Mouse (Mus musculus) limb, embryonic 14.5 days (tissue): ENCODE measurements at regions not wholly inside any gene's neighbourhood (a gene's known extent, or its start where the extent isn't known, plus 50 kb on each side); places are given as distances from the start of the nearest gene placed in this dataset.

Source experiments
- ATAC-seq: fragments of 200-750 bp; cut with Nextera tagmentation; 2 replicates; pipeline ENCODE4 v1.8.0; 2017; ENCODE audit warnings: low read depth, moderate number of reproducible peaks, moderate TSS enrichment; ENCODE audit not compliant: low FRiP score
- DNase-seq: peaks from one replicate; pipeline ENCODE4 v3.0.0-alpha.2; 2015; ENCODE audit warnings: low spot score
- H3K27ac ChIP-seq: fragments of 300-500 bp; sonication (generic); replicated peaks from 2 replicates; pipeline ENCODE4 v1.5.1; 2014; ENCODE audit warnings: low read depth, mild to moderate bottlenecking, low read length, moderate library complexity, mixed read lengths
- H3K27me3 ChIP-seq: fragments of 300-500 bp; sonication (generic); 2 replicates; pipeline ENCODE4 v1.6.1; 2014; ENCODE audit warnings: low read length, mixed read lengths; ENCODE audit not compliant: control insufficient read depth, insufficient read depth
- H3K36me3 ChIP-seq: fragments of 300-500 bp; sonication (generic); 2 replicates; pipeline ENCODE4 v1.6.1; 2014; ENCODE audit warnings: mild to moderate bottlenecking, low read length, moderate library complexity, mixed read lengths; ENCODE audit not compliant: control insufficient read depth, insufficient read depth
- H3K4me1 ChIP-seq: fragments of 300-500 bp; sonication (generic); 2 replicates; pipeline ENCODE4 v1.6.1; 2014; ENCODE audit warnings: antibody characterized with exemption, low read length, mixed read lengths; ENCODE audit not compliant: control insufficient read depth, insufficient read depth
- H3K4me2 ChIP-seq: fragments of 300-500 bp; sonication (generic); replicated peaks from 2 replicates; pipeline ENCODE4 v1.6.1; 2014; ENCODE audit warnings: low read depth, mild to moderate bottlenecking, low read length, moderate library complexity; ENCODE audit not compliant: severe bottlenecking
- H3K4me3 ChIP-seq: fragments of 300-500 bp; sonication (generic); replicated peaks from 2 replicates; pipeline ENCODE4 v1.5.1; 2014; ENCODE audit warnings: low read length
- H3K9ac ChIP-seq: fragments of 300-500 bp; sonication (generic); 2 replicates; pipeline ENCODE4 v1.6.1; 2014; ENCODE audit warnings: mild to moderate bottlenecking, low read depth, low read length, moderate library complexity; ENCODE audit not compliant: severe bottlenecking
- H3K9me3 ChIP-seq: fragments of 300-500 bp; sonication (generic); 2 replicates; pipeline ENCODE4 v1.6.1; 2016; ENCODE audit warnings: low read length; ENCODE audit not compliant: control insufficient read depth
- POLR2A ChIP-seq: fragments of 200-500 bp; IDR thresholded peaks from 2 replicates; pipeline ENCODE4 v1.8.0; 2012; ENCODE audit warnings: inconsistent platforms, mild to moderate bottlenecking, moderate library complexity, borderline replicate concordance; ENCODE audit not compliant: insufficient read depth, insufficient read length; ENCODE audit errors: extremely low read depth
- WGBS: fragments of 180-500 bp; shearing (Covaris S2); extraction: QIAGEN DNeasy Blood & Tissue Kit; methylation state at CpG from one replicate; pipeline ENCODE4 v1.1.7; 2014; 5-methylcytosine and 5-hydroxymethylcytosine counted together

GRCm38 (mm10) chr10:120603167-120603566 lies 126.9 kb upstream of the Hmga2 start:
- WGBS: 86% methylated on average over 4 of the region's 4 CpGs
- Histone ChIP-seq H3K9ac (no peak overlapping the region), H3K4me3 (no peak overlapping the region)

GRCm38 (mm10) chr10:120600735-120601134 lies 124.5 kb upstream of the Hmga2 start:
- DNase-seq (no peak), ATAC-seq (no peak)
- no peak overlapping the region for H3K9ac ChIP-seq
- TF ChIP-seq POLR2A: no peak
- H3K27me3 ChIP-seq: no peaks in the 10 kb centered on the region
- H3K36me3 ChIP-seq: no peaks in the 10 kb centered on the region
- no peaks in the 10 kb centered on the region for H3K9me3 ChIP-seq
- no peak overlapping the region for H3K4me2 ChIP-seq
- peaks cover 3% of the 10 kb centered on the region; the same call in 1 of the 2 replicates for H3K4me1 ChIP-seq
- 76% methylated on average over 5 of the region's 5 CpGs for WGBS
- H3K4me3 ChIP-seq: no peak overlapping the region
- H3K27ac ChIP-seq: no peak overlapping the region

More at GRCm38 (mm10) chr10:120603167-120603566, 126.9 kb upstream of the Hmga2 start:
- H3K27ac ChIP-seq: no peak overlapping the region
- no peak overlapping the region for H3K4me2 ChIP-seq
- H3K9me3 ChIP-seq: no peaks in the 10 kb centered on the region
- DNase-seq: no peak
- TF ChIP-seq POLR2A: no peak
- H3K27me3 ChIP-seq: no peaks in the 10 kb centered on the region
- H3K4me1 ChIP-seq: no peaks in the 10 kb centered on the region
- ATAC-seq: no peak
- H3K36me3 ChIP-seq: no peaks in the 10 kb centered on the region

- DNase-seq: no peak
- no peak for TF ChIP-seq POLR2A
- Histone ChIP-seq H3K9me3 (no peaks in the 10 kb centered on the region), H3K27ac (no peak overlapping the region), H3K9ac (no peak overlapping the region), H3K27me3 (no peaks in the 10 kb centered on the region), H3K4me3 (no peak overlapping the region), H3K4me2 (no peak overlapping the region), H3K4me1 (peaks cover 3% of the 10 kb centered on the region; the same call in 1 of the 2 replicates), H3K36me3 (no peaks in the 10 kb centered on the region)
- ATAC-seq: no peak
- 85% methylated on average over 6 of the region's 6 CpGs for WGBS
Measured at GRCm38 (mm10) chr10:120599551-120599950, 123.3 kb upstream of the Hmga2 start.

GRCm38 (mm10) chr10:120597320-120597887 lies 121.1 kb upstream of the Hmga2 start:
- TF ChIP-seq POLR2A: no peak
- no peak for ATAC-seq
- Histone ChIP-seq H3K27ac (no peak overlapping the region), H3K4me3 (no peak overlapping the region), H3K36me3 (no peaks in the 10 kb centered on the region), H3K4me1 (peaks cover 3% of the 10 kb centered on the region; the same call in 1 of the 2 replicates), H3K9ac (no peak overlapping the region), H3K4me2 (no peak overlapping the region), H3K27me3 (no peaks in the 10 kb centered on the region), H3K9me3 (no peaks in the 10 kb centered on the region)
- 61% methylated on average over 9 of the region's 9 CpGs for WGBS
- DNase-seq: no peak

GRCm38 (mm10) chr10:120595145-120595544 lies 118.9 kb upstream of the Hmga2 start:
- Histone ChIP-seq H3K9me3 (no peaks in the 10 kb centered on the region), H3K4me1 (peaks cover 3% of the 10 kb centered on the region; the same call in 1 of the 2 replicates), H3K27me3 (no peaks in the 10 kb centered on the region), H3K4me3 (no peak overlapping the region), H3K27ac (no peak overlapping the region), H3K36me3 (no peaks in the 10 kb centered on the region), H3K9ac (no peak overlapping the region), H3K4me2 (no peak overlapping the region)
- TF ChIP-seq POLR2A: no peak
- ATAC-seq (no peak), DNase-seq (no peak)
- WGBS: 97% methylated on average over 3 of the region's 3 CpGs
